Mouse (Mus musculus) megakaryocyte, embryonic 14.5 days (primary cell): Measurements from ENCODE around the gene Cntnap1. TPM values are rescaled to one million over a fixed set of nuclear protein-coding genes. Genes with fewer than 3 reads are reported as not detected.
A peak's percentile ranks its signal among the peaks of the same experiment; 100 is the strongest.

ENCODE experiments used
- H3K27me3 ChIP-seq: replicated peaks from 2 replicates; pipeline ENCODE3; 2012; ENCODE audit warnings: inconsistent platforms
- H3K36me3 ChIP-seq: replicated peaks from 2 replicates; pipeline ENCODE3; 2012; ENCODE audit warnings: low read length, inconsistent platforms, mixed read lengths
- H3K4me1 ChIP-seq: 2 replicates; pipeline ENCODE4 v1.6.1; 2012; ENCODE audit warnings: inconsistent platforms
- H3K4me3 ChIP-seq: replicated peaks from 2 replicates; pipeline ENCODE3; 2012; ENCODE audit warnings: moderate library complexity, mild to moderate bottlenecking, inconsistent platforms
- H3K9me3 ChIP-seq: 2 replicates; pipeline ENCODE4 v1.6.1; 2012; ENCODE audit warnings: inconsistent platforms
- FLI1 ChIP-seq: IDR thresholded peaks from 2 replicates; pipeline ENCODE4 v1.6.1; 2012; ENCODE audit warnings: low read length, inconsistent platforms, mixed read lengths
- GATA1 ChIP-seq: IDR thresholded peaks from 3 replicates; pipeline ENCODE4 v1.6.1; 2012; ENCODE audit warnings: mixed read lengths, low read length, inconsistent platforms, borderline replicate concordance
- polyA plus RNA-seq: library from polyadenylated mRNA; stranded (reverse); fragments of >175 nt; gene quantifications from 2 replicates; pipeline ENCODE4 v1.2.3, GENCODE M21; 2012; ENCODE audit warnings: low replicate concordance; ENCODE audit not compliant: insufficient read depth

Gene Cntnap1
- polyA plus RNA-seq, 1 experiment: 0.72 TPM

DNA sequence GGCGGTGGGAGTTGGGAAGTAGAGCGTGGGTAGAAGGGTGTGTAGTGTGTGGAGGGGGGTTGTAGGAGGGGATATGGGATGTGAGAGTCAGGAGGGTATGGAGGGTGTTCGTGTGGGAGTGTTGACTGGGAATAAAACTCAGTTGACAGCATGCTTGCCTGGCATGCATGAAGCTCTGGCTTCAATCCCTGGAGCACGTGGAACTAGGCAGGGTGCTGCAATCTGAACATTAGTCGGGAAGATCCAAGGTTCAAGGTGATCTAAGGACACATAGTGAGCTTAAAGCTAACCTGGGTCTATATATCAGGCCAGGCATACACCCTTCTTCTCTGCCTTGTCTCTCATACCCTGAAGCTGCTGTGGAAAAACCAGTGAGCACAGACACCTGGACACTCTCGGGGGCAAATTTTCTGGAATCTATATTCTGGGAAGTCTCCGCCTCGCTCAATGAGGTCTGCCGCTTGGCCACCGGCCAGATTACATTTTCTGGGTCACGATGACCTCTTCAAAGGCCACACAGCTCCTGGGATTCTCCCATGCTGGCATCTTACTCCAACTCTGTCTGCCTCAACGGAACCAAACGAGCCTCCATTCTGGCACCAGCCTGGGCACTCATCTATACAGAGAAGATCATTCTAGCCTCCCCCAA is 36.0 kb upstream of the Cntnap1 start:
- H3K27me3 ChIP-seq: peaks cover 37% of the 10 kb centered on the region
- no peak for TF ChIP-seq GATA1
- TF ChIP-seq FLI1: no peak
- peaks cover 33% of the 10 kb centered on the region for H3K4me1 ChIP-seq
- H3K4me3 ChIP-seq: no peak overlapping the region
- H3K36me3 ChIP-seq: no peaks in the 10 kb centered on the region
- peaks cover 3% of the 10 kb centered on the region; the same call in 1 of the 2 replicates for H3K9me3 ChIP-seq

DNA sequence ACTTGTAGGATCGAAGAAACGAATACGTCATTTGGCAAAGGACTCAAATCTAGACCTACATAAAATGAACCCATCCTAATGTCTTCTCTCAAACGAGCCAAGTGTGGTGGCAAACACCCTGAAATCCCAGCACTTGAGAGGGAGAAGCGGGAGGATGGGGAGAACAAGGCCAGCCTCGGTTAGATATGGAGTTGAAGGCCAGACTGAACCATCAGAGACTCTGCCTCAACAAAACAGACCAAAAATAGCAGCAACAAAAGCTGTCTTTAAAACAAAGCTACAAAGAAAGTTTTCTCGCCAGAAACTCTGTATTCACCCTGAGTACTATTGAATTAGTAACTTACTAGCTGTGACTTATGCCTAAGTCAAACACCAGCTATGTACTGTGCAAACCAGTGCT is 33.3 kb upstream of the Cntnap1 start:
- Histone ChIP-seq H3K36me3 (no peaks in the 10 kb centered on the region), H3K4me1 (peaks cover 20% of the 10 kb centered on the region), H3K27me3 (peaks cover 55% of the 10 kb centered on the region), H3K4me3 (no peak overlapping the region), H3K9me3 (no peaks in the 10 kb centered on the region)
- TF ChIP-seq FLI1 (no peak), GATA1 (no peak)

DNA sequence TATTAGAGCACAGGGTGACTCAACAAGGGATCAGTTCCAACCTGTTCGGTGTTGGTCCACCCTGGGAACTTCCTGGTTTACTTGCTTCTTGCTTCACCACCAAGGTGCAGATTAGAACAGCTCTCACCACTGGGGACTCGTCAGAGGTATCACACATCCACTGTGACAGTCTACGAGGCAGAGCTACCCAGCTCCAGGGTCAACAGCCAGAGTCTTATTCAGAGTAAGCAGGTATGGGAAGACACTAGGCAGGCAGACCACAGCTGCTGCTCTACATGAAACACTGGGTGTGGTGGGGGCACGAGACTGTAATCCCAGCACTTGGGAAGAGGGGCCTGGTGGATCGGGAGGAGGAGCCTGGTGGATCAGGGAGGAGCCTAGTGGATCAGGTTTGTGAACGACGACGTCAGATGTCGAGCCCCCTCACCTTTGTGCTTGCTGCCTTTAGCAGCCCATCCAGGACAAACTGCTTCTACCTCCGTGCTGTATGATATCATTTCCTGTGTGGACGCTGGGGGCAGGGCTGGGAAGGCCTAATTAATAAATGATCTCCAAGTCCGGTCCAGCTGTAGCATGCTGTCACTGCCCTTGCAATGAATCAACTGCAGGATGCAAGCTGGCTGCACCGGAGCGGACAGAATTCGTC is 31.7 kb upstream of the Cntnap1 start:
- no peaks in the 10 kb centered on the region for H3K36me3 ChIP-seq
- H3K4me1 ChIP-seq: peaks cover 16% of the 10 kb centered on the region
- H3K9me3 ChIP-seq: no peaks in the 10 kb centered on the region
- peak overlapping the region; percentile 31 for H3K4me3 ChIP-seq
- peaks cover 56% of the 10 kb centered on the region for H3K27me3 ChIP-seq
- no peak for TF ChIP-seq GATA1
- no peak for TF ChIP-seq FLI1

DNA sequence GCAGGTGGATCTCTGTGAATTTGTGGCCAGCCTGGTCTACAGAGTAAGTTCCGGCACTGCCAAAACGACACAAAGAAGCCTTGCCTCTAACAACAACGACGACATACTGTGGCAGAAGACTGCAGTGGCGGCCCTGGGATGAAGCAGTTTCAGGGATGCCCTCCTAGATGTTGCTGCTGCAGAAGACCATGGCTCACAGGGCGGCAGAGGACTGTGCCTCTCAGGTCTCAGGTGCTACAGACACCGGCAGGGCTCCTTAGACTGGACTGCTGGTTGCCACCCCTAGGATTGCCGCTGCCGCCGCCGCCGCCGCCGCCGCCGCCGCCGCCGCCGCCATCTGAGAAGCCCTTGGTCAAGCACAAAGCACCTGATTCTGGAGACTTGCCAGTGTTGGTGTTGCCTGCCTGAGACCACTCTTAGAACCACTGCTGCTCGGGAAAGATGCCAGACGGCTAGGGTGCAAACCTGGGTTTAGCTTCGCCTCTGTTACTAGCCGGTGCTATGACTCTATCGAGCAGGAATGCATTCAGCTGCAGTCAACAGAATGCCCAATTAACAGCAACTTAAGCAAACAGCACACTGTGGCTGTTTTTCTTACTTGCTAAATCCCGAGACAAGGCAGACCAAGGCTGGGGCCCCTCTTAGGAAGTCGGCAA is 30.0 kb upstream of the Cntnap1 start:
- Histone ChIP-seq H3K9me3 (no peaks in the 10 kb centered on the region), H3K4me3 (peak overlapping the region; percentile 28), H3K36me3 (no peaks in the 10 kb centered on the region), H3K4me1 (peaks cover 20% of the 10 kb centered on the region), H3K27me3 (peaks cover 46% of the 10 kb centered on the region)
- TF ChIP-seq GATA1: no peak
- TF ChIP-seq FLI1: no peak

DNA sequence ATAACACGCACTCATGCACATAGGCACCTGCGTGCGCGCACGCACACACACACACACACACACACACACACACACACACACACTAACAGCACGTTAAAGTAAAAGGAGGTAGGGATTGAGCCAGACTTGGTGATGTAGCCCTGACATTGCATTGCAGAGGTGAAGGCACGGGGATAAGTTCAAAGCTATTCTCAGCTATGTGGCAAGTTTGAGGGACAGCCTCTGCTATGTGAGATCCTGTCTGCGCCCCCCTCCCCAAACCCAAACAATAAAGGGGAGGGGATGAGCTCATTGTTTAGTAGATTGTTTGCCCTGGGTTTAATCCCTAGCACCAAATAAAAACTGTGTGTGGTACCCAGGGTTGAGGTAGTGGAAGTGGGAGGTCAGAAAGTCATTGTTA is 29.2 kb upstream of the Cntnap1 start:
- Histone ChIP-seq H3K27me3 (peaks cover 44% of the 10 kb centered on the region), H3K36me3 (no peaks in the 10 kb centered on the region), H3K4me3 (no peak overlapping the region), H3K4me1 (peaks cover 20% of the 10 kb centered on the region), H3K9me3 (no peaks in the 10 kb centered on the region)
- TF ChIP-seq FLI1 (no peak), GATA1 (no peak)

DNA sequence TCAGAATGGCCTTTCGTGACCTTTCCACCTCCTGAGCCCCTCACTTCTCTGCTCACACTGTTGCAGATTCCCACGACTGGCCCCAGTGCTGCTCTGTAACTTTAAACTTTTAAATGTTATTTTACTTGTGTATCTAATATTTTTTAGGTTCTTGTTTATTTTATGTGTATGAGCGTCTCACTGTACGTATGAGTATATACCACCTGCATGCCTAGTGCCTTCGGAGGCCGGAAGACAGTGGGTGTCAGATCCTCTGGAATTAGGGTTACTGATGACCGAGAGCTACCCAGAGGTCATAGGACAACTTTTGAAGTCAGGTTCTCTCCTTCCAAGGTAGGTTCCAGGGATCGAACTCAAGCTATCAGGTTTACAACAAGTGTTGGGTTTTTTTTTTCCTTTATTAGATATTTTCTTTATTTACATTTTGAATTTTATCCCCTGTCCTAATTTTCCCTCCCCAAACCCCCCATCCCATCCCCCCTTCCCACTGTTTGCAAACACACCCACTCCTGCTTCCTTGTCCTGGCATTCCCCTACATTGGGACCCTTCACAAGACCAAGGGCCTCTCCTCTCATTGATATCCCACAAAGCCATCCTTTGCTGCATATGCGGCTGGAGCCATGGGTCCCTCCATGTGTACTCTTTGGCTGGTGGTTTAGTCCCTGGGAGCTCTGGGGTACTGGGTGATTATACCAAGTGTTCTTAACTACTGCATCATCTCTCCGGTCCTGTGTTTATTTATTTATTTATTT is 27.9 kb upstream of the Cntnap1 start:
- H3K9me3 ChIP-seq: no peaks in the 10 kb centered on the region
- no peaks in the 10 kb centered on the region for H3K36me3 ChIP-seq
- peaks cover 22% of the 10 kb centered on the region for H3K4me1 ChIP-seq
- no peak for TF ChIP-seq GATA1
- TF ChIP-seq FLI1: no peak
- peaks cover 41% of the 10 kb centered on the region for H3K27me3 ChIP-seq
- H3K4me3 ChIP-seq: no peak overlapping the region

GRCm38 (mm10) chr11:101143338-101144225 is 26.7 kb upstream of the Cntnap1 start:
- no peaks in the 10 kb centered on the region for H3K36me3 ChIP-seq
- H3K27me3 ChIP-seq: peaks cover 40% of the 10 kb centered on the region
- H3K4me3 ChIP-seq: peak overlapping the region; percentile 88
- peaks cover 19% of the 10 kb centered on the region for H3K4me1 ChIP-seq
- H3K9me3 ChIP-seq: no peaks in the 10 kb centered on the region
- no peak for TF ChIP-seq FLI1
- no peak for TF ChIP-seq GATA1

DNA sequence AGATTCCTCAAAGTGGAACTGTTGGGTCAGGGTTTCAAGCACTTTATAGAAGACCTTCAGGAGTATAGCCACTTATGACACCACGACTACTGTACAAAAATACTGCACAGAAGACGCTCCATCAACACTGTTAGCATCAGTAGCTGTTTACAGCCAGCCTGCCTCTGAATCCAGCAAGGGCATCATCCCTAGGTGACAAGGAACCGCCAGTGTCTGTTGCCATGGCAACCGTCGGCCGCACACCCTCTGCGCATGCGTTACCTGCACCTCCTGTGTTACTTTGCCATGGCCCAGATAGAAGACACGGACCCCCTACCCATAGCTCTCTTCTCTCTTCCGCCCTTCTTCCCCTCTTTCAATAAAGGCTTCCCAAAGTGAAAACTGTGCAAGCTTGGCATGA is 23.9 kb upstream of the Cntnap1 start:
- no peak for TF ChIP-seq FLI1
- TF ChIP-seq GATA1: no peak
- Histone ChIP-seq H3K36me3 (no peaks in the 10 kb centered on the region), H3K9me3 (no peaks in the 10 kb centered on the region), H3K4me1 (peaks cover 10% of the 10 kb centered on the region), H3K4me3 (no peak overlapping the region), H3K27me3 (peaks cover 28% of the 10 kb centered on the region)

DNA sequence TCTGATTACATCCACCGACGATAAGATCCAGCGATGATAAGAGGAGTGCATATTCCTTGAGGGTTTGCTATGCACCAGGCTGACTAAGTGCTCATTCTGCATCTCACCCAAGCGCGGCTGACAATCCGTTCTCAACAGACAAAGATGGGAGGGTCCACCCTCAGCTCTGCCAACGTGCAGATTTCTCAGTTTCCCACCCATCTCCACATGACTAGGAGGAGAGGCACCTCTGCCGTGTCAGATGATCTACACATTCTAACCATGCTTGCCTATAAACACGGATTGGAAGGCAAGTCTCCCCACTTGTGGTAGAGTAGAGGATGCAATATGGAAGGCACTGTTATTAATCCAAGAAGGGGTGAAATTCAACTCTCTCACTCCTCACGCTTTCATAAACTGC is 21.6 kb upstream of the Cntnap1 start:
- H3K36me3 ChIP-seq: no peaks in the 10 kb centered on the region
- no peak overlapping the region for H3K4me3 ChIP-seq
- peaks cover 6% of the 10 kb centered on the region for H3K4me1 ChIP-seq
- TF ChIP-seq GATA1: no peak
- H3K27me3 ChIP-seq: peaks cover 26% of the 10 kb centered on the region
- peaks cover 5% of the 10 kb centered on the region; the same call in 1 of the 2 replicates for H3K9me3 ChIP-seq
